In the genomic region with DNA sequence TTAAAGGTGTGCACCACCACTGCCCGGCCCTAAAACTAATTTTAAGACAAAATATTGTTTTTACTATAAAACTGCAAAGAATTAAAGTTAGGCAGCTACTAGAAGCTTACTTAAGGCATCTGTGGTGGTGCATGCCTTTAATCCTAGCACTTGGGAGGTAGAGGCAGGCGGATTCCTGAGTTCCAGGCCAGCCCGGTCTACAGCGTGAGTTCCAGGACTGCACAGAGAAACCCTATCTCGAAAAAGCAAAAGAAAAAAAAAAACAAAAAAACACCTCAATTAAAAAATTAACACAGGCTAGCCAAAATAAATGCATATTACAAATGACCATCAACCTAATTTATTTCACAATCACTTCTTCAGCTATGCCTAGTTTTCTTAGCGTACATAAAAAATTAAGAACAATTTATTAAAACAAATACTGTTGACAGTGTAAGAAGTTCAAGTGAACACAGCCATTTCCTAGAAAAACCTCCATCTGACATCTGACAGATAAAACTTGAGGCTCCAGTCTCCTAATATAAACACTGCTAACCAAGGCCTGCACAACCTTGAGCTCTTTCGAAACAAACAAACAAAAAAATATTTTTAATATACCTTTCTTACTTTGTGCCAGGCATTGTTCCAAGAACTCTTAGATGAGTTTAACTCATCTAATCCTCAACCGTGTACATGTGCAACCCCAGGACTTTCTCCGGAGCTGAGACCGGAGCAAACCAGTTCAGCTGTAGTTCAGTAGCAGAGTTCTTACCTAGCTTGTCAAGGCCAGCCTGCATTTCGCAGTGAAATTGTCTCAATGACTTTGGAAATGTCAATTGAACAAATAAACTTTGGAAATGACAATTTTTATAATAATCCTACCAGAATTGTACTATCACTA, we compare ENCODE assay signal across 14 mouse cellular contexts. TPM values are rescaled to one million over a fixed set of nuclear protein-coding genes. Genes with fewer than 3 reads are reported as not detected.
A peak's percentile ranks its signal among the peaks of the same experiment; 100 is the strongest.
DNase-seq lines count a peak whose midpoint lies in the region; ATAC-seq and TF ChIP-seq lines count a peak whose summit lies in the region.
"Had no signal": no experiment of that assay in that cellular context is flagged by ENCODE, and none has a peak within 500 bp of the region (broad histone marks: within the 10 kb centered on the region; RNA-seq: fewer than 3 reads in every experiment).

No protein-coding gene starts in this region.

- H3K27me3 ChIP-seq in liver, postnatal 0 days (ENCODE audit: insufficient read depth, low read length): no peaks in the 10 kb centered on the region

- no peak overlapping the region for H3K4me3 ChIP-seq in liver, postnatal 0 days (ENCODE audit: low read depth, low read length)
- H3K4me3 ChIP-seq: myocyte had no signal

- H3K36me3 ChIP-seq in liver, postnatal 0 days (replicated peaks; ENCODE audit: insufficient read depth, low read length): no peaks in the 10 kb centered on the region

- H3K9ac ChIP-seq in liver, postnatal 0 days (replicated peaks): no peak overlapping the region

- H3K27ac ChIP-seq in liver, postnatal 0 days (ENCODE audit: low read depth): peak overlapping the region; percentile 56
- H3K27ac ChIP-seq: hindbrain, postnatal 0 days had no signal

- TF ChIP-seq CTCF in liver, postnatal 0 days (IDR thresholded peaks at IDR 0.05; ENCODE audit: low read depth): no peak

- ATAC-seq in liver, postnatal 0 days: peak; percentile 86
- no peak for ATAC-seq in activated CD4-positive, CD25-positive, alpha-beta regulatory T cell, adult 4 months
- ATAC-seq: hindbrain, postnatal 0 days had no signal

- H3K9me3 ChIP-seq in liver, postnatal 0 days (ENCODE audit: low read length): no peaks in the 10 kb centered on the region

- H3K4me1 ChIP-seq in liver, postnatal 0 days (ENCODE audit: insufficient read depth): peaks cover 4% of the 10 kb centered on the region

- DNase-seq in adrenal gland, adult 2 months: peak; percentile 34
- DNase-seq in adrenal gland, postnatal 25 days: no peak
- peak; percentile 81 for DNase-seq in c-Kit-positive CD71-positive TER-119-positive erythroid progenitor cells, embryonic 14.5 days (ENCODE audit: low spot score)
- peak; percentile 63 for DNase-seq in kidney, postnatal 14 days
- DNase-seq in liver, postnatal 0 days: no peak
- no peak for DNase-seq in cerebellum, adult 11 months
- DNase-seq in frontal cortex, postnatal 14 days (ENCODE audit: low spot score in 2 of 2): no peak
- DNase-seq: cerebellum, postnatal 14 days; heart, postnatal 10 days; lung, adult 2 months; thymus, postnatal 4 days had no signal

- peak overlapping the region; percentile 4; the same call in 1 of the 2 replicates for H3K4me2 ChIP-seq in liver, postnatal 0 days (ENCODE audit: low read depth, low read length)

- TF ChIP-seq EP300 in liver, postnatal 0 days (IDR thresholded peaks at IDR 0.05; ENCODE audit: low read depth): peak; percentile 74

- 60% methylated on average over 11 of the region's 11 CpGs for WGBS in liver, postnatal 0 days (ENCODE audit: insufficient replicate concordance)

RNA-seq across cellular contexts. Expression of gene Xpr1, which starts 9.3 kb away (rescaled TPM):
- 10 to 100 TPM; 36.4 to 46.6 TPM for total RNA-seq in adrenal gland, adult 2 months (2021)
- 5.1 and 7.5 TPM in 2 replicates for polyA plus RNA-seq in adrenal gland, adult 2 months (2012; rRNA removed)
- total RNA-seq in adrenal gland, postnatal 25 days (2021): 43.9 and 63.3 TPM in 2 replicates
- 2.2 and 2.3 TPM in 2 replicates for polyA plus RNA-seq in liver, postnatal 0 days (2015; fragmentation: Nextera tagmentation; extraction: Ambion mirVana)
- polyA plus RNA-seq in activated CD4-positive, CD25-positive, alpha-beta regulatory T cell, adult 4 months (2017; shearing (Covaris generic)): 10 to 100 TPM; 15.5 to 16.4 TPM

Comparison
In these comparisons a context has a peak if more than half of its experiments do, and no peak if none do; other contexts are left out.
1. DNase-seq: peak in adrenal gland, adult 2 months (single experiment), c-Kit-positive CD71-positive TER-119-positive erythroid progenitor cells, embryonic 14.5 days (single experiment) and kidney, postnatal 14 days (single experiment); none in adrenal gland, postnatal 25 days (single experiment), liver, postnatal 0 days (single experiment), cerebellum, adult 11 months (single experiment) and frontal cortex, postnatal 14 days (0 of 2).